Mouse (Mus musculus) adrenal gland, adult 2 months (tissue): ENCODE results near the gene 1700020A23Rik. TPM values are rescaled to one million over a fixed set of nuclear protein-coding genes. Genes with fewer than 3 reads are reported as not detected.

Source experiments
- DNase-seq: peaks from one replicate; pipeline ENCODE4 v3.0.0; 2021
- polyA plus RNA-seq: library from polyadenylated mRNA; depleted of rRNA; stranded (reverse); fragments of >200 nt; gene quantifications from 2 replicates; pipeline ENCODE4 v1.2.3, GENCODE M21; 2012
- total RNA-seq, 2 experiments: library from RNA; stranded (reverse); gene quantifications; 2 replicates each; pipeline ENCODE4 v1.2.3; 2021

1700020A23Rik gene
- total and polyA plus RNA-seq, 3 experiments: 1.0 TPM; not detected in 2

DNA sequence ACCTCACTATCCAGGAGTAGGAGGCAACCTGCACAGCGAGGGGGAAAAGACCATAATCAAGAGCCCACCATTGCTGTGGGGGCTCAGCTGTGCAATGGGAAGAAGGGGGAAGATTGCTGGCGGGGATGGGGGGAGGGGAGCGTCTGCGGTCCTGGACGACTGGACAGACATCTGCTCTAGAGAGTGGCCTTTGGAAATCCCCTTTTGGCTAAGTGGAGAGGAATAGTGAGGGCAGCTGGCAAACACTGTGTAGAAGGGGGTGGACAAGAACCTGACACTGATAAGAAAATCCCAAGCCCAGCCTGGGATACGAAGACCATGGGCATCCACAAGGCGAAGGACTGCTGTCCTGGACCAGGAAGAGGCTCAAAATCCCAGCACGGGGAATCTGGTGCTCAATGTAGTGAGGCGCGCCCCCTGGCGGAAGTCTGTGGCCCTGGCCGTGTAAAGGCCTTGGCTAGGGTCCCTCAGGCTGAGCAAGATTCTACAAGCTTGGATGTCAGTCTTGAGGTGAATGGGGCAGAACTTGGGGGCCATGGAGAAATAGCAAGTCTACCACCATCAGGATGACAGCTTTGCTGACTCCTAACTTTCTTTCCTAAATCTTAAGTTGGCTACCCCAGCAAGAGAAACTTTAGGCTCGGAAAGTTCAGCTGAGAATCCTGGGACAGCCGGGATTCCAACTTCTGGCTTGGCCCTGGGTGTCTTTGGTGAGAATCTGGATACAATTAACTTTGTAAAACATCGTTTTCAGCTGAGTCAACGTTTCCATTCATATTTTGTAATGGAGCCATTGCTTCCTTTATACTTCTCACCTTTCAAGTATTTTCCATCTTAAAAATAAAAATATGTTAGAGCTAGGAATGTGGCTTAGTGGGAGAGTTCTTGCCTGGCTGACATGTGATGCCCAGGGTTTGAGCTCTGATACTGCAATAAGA, 6.8 kb downstream of the 1700020A23Rik start:
- DNase-seq: peak; percentile 87

DNA sequence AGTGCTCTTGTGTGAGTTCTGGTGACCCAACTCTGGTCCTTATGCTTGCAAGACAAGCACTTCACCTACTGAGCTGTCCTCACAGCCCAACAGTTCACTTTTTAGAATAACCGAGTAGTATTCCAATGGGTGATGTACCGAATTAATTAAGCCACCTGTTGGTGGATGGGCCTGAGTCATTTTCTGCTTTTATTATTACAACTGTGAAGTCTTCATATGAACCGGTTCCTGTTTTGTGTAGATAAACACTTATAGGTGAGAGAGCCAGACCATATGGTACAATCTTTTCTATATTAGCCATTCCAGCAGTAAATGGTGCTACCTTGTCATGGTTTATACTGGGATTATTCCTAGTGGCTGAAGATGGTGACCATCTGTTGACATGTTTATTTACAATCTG, 7.7 kb downstream of the 1700020A23Rik start:
- DNase-seq: no peak

DNA sequence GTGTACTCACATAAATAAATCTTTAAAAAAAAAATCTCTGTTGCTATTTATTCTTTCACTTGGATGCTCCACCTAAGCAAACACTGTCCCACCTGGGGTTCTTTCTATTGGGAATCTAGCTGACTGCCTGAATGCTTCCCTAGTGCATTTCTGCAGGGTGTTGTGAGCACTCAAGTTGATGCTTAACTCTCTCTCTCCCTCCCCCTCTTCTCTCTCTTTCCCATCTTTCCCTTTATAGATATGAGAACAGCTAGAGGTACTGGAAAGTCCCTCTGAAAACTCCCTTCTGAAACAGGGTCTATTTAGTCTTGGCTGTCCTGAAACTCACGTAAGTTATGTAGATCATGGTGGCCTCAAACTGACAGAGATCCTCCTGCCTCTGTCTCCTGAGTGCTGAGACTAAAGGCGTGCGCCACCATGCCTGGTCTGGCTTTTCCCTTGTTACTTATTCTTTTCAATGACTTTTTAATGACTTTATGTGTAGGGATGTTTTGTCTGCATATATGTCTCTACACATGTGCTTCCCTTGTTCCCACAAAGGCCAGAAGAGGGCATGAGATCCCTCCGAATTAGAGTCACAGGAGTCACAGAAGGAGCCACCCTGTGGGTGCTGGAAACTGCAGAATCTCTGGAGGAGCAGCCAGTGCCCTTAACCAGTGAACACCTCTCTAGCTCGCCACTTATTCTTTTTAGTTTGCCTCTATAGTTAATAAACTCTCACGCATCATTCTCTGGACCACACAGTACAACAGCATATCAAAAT, 9.2 kb downstream of the 1700020A23Rik start:
- DNase-seq: no peak

DNA sequence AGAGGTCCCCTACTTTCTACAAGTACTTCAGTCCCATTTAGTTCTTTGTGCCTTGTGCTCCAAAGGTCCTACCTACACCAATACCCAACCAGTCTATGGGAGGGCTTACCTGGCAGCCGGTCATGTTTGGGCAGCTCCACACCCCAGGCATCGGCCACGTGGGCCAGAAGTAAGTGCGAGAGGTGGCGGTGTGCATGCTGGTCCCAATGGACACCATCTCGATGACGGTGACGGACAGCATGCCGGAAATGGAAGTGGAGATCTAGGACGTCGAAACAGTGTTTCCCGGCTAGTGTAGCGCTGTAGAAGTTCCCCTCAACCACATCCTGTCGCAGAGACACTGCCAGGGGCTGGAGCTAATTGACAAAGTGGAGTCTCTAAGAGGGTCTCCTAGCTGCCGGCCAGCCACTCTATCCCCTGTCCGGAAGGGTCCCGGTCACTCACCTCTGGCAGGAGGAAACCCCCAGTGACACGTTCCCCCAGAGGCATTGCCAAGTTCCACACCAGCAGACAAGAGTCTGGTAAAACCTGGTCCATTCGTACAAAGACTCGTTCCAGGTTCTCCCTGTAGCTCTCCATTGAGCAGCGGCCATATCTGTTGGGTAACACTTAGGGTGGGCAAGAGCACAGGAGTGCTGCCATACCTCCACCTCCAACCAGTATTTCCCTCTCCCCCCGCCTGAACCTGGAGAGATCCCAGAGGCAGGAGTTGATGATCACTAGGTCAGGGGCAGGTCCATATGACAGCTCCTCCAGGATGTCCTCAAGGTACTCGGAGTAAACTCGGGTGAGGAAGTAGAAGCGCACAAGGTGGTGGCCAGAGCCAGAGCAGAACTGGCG, 16.9 kb downstream of the 1700020A23Rik start:
- DNase-seq: no peak

DNA sequence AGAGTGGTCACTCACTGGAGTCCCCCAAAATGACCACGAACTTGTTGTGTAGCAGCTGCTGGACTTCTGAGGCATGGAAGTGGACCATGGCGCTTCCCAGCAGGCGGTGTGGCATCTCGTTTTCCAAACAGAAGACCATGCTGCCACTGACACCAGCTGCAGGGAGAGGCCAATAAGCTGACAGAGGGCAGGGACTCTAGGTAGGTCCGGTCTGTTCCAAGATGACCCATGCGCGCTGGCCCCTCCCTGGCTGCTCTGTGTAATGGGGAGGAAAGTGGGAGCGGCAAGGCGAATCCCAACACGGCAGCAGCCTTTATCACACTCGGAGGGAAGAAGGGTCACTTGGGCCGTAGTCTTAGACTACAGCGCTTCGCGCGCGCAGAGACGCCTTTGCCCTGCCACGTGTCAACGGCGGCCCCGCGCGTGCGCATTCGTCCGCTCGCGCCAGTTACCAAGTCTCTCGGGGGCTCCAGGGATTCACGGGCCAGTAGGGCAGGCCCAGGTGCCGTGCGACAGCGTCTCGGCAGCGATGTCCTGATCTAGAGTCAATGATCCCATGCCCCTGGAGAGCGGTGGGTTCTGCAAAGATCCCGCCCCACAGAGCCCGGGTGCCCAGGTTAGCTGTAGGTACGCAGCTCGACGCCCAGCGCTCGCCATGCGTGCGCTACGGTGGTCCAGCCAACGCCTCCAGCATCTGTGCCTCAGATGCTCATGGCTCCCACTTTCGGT, 18.5 kb downstream of the 1700020A23Rik start:
- DNase-seq: peak; percentile 88

DNA sequence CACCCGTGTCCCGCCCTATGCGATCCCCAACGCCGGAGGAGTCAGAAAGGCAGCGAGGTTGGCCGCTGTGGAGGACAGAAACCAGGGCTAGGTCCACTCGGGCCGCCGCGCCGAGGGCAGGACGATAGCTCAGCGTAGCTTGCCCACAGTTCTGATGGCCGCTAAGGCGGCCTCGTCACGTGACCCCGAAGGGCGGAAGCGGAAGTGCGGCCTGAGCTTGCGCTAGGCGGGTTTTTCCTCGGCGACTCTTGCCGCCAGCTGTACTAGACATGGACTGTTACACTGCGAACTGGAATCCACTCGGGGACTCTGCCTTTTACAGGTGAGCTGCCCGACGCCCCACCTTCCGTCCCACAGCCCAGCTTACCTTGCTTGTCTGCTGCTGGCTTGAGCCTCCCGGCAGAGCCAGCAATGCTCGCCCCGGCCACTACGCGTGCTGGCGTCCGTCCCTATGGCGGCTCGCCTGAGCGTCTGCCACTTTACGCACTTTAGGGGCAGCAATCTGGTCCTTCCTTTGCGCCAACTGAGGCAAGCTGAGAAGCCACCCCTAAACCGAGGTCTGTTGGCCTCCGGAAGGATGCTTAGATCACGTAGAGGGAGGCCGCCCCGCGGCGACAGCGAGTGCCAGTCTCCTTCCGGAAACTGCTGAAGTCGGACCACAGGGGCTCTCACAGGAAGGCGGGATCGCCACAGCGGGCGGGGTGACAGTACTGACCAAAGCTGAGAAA, 19.2 kb downstream of the 1700020A23Rik start, which contains the start of the genes Vps16 and Pced1a:
TSS of gene Vps16 (plus strand) at position 214 of the 728 bp plus-strand sequence.
TSS of gene Pced1a (minus strand) at position 576 of the 728 bp plus-strand sequence.
- peak; percentile 96 for DNase-seq

DNA sequence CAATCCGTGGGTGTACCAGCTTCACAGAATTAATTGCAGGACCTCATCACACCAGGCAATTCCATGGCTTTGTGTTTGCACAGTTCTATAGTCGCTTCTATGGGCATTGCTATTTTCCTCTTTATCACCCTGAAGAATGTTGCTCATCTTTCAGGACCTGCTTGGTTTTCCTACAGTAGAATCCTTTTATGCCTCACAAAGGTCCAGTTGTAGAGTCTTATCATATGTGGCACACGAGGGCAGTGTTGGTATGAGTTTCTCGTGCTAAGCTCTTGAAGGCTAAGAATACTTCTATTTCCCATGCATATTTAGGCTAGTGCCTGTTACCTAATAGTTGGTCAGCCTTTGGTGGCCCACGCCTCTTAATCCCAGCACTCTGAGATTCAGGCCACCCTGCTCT, 20.1 kb downstream of the 1700020A23Rik start:
- no peak for DNase-seq

DNA sequence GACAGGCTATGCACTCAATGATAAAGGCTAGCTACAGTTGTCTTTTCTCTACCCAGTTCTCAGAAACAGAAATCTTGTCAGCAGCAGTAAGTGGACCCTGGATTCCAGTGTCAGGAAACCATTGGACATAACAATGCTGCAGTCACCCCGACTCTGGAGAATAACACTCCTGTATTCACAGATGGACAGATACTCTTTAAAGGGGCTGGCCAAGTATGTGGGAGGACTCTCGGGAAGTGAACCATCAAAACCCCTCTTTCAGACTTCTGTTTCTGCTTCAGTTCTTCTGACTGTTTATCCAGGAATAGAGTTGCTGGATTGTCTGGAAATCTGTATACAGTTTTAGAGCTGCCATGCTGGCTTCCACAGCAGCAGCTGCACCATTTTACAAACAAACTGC, 24.8 kb downstream of the 1700020A23Rik start:
- DNase-seq: no peak

DNA sequence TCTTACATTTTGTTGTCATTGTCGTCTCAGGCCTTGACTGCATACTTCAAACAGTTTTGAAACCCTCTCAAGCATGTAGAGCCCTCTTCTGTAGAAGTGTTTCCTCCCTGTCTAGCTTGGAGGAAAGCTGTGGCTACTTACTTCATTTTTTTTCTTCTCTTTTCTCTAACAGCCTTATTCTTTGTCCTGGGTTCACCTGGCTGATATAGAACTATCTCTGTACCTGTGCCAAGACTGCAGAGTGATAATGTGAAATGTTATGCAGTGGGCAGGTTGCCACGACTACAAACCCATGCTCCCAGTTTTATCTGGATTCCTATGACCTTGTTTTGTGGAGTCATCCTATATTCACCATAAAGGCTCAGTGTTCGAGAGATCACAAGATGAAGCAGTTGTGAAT, 25.4 kb downstream of the 1700020A23Rik start:
- no peak for DNase-seq

DNA sequence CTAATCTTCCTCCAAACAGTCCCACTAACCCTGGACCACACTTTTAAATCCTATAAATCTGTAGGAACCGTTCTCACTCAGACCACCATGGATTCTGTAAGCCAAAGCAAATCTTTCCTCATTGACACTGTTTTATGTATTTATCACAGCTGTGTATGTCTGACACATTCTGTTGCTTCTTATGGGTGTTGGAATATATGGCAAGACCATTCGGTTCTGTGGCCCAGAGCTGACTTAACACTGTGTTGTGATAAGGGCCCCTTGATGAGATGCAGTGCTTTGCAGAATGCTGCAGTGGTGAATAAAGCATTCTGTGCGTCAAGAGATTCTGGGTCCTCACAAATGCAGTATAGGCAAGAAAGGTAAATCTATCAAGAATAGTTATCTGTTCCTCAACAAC, 27.1 kb downstream of the 1700020A23Rik start:
- DNase-seq: no peak

DNA sequence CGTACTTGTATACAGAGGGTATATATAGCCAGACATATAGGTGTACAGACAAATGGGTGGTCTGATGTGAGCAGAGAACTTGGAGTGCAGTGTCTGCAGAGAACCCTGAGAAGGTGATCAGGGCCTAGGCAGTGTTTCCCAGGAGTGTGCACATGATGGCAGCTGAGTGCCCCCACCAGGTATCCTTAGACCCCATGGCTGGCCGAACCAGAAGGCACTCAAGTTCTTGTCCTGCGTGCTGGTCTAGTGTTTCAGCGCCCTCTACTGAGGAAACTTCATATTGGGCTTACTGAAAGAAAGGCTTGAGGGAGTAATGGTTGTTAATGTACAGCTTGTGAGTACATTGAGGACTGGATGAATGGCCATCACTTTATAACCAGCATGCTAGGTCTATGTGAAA, 28.1 kb downstream of the 1700020A23Rik start:
- no peak for DNase-seq

DNA sequence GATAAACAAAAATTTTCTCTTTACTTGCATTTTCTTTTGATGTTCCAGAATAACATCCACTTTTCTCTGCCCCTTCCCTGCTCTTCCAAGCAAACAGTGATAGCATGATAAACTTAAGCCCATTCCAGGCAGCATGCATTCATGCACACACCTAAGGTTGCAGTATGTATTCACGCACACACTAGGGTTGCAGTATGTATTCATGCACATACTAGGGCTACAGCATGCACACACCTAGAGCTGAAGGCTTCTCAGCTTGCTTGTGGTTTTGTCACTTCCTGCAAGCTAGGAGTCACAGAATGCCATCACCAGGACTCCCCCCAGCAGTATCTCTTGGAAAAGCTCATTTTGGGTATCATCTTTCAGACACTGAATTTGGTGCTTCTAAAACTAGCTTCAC, 31.7 kb downstream of the 1700020A23Rik start:
- no peak for DNase-seq

DNA sequence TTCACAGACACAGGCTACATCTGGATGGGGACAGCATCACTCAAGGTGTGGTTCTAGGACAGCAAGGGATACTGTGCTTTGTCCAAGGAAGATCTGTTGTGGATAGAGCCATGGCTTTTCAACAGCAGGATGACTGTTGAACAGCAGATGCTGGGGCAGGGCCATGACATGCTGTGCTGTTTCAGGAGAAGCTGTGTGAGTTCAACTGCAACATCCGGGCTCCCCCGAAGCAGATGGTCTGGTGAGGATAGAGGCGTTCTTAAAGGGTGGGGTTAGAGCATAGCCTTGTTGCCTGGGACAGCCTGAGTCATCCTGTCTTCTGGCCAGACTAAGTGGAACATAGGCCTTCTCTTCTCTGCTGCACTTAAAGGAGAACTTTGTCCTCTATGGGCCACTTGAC, 33.8 kb downstream of the 1700020A23Rik start:
- DNase-seq: no peak

DNA sequence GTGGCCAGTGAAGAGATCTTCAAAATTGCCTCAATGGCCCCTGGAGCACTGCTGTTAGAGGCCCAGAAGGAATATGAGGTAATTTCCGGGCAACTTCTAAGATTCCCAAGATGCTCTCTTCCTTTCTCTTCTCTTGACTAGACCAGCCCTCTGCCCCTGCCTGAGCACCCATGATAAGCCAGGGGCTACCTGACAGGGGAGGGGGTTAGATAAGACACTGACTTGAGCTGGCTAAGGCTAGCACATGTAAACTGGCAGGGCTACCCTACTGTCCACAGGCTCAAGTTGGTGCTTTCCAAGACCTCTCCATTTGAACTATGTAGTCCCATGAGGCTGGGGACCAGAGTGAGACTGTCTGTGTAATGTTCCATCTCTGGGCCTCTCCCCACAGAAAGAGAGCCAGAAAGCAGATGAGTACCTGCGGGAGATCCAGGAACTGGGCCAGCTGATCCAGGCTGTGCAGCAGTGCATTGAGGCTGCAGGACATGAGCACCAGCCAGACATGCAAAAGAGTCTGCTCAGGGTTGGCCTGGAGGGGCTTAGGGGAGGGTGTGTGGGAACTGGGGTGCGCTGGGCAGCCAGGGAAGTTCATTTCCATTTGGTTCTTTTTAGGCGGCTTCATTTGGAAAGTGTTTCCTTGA, 34.9 kb downstream of the 1700020A23Rik start:
- no peak for DNase-seq

DNA sequence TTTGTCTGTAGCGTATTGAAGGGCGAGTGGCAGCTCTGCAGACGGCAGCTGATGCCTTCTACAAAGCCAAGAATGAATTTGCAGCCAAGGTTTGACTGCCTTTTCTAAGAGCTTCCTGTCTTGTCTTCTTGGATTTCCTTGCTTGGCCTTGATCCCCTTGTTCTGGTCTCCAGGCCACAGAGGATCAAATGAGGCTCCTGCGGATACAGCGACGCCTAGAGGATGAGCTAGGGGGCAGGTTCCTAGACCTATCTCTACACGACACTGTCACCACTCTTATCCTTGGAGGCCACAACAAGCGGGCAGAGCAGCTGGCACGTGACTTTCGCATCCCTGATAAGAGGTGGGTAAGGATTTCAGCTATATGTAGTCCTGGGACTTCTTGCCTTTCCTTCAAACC, 37.1 kb downstream of the 1700020A23Rik start:
- no peak for DNase-seq

DNA sequence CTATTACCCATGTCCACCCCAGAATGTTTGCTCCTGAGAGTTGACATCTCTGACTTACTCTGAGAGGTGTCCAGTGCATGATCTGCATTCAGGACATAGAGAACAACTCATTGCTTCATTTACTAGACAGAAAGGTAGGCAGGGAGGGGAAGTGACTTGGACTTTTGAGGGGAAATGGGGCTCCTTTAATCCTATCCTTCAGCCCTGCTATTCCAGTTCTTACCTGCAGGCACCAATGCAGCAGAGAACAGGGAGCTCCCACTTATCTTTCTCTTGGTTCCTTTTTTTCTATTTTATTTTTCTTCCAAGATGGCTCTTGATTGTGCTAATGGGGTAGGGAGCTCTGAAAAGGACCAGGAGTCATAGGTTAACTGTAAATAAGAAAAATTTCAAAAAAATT, 43.4 kb downstream of the 1700020A23Rik start:
- DNase-seq: no peak

DNA sequence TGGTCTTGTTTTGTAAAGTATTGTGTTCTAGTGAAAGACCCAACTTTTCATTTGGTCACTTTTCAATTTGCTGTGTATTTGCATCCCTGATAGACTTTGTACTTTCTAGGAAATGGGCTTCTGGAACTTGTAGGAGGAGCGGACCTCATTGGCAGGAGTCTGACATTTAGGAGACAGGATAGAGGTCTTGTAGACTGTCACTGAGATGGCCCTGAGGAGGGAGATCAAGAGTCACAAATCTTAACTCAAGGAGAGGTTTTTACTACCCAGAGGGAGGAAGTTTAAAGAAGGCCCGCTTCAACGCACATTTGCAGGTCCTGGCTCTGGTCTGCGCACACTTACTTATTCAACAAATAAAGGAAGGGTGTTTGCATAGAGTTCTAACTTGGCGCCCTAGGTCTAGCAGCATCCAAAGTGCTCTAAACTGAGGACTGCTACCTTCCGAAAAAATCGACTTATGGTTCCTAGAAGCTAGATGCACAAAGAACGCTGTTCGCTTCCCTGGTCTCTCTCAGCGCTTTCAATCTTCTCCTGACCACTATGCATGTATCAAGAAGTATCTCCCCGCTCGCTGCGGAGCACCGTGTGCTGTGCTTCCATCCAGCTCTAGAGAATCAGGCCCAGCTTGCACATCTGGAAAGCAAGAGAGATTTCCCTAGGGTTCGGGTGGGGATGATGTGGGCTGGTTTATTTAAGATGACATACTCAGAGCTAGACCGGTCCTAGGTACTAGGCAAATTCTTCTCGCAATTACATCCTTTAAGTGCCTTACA, 44.1 kb downstream of the 1700020A23Rik start:
- DNase-seq: no peak

DNA sequence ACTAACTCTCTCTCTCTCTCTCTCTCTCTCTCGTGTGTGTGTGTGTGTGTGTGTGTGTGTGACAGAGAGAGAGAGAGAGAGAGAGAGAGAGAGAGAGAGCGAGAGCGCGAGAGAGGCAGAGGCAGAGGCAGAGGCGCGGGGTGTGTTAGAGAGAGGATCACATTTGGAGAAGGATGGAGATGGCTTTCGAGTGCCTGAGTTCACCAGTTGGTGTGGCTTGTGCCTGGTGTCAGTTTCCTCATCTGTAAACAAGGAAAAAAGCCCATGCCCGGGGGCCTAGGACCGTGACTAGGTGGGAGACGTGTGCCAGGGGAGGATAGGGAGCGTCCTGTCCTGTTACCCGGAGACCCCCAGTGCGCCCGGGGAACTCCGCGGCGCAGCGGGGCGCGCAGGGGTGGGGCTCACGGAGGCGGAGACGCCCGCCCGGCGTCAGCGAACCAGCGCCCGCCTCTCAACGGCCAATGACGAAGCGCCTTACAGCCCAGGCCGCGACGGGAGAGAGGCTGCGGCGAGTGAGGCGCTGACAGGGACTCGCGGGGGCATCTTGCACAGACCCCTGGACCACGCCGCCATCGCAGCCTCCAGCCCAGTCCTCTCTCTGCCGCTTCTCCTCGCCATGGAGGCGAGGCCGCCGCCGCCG, 44.9 kb downstream of the 1700020A23Rik start, which contains the start of gene Ptpra:
TSS of gene Ptpra (plus strand) at position 485 of the 640 bp plus-strand sequence.
- peak; percentile 96 for DNase-seq

DNA sequence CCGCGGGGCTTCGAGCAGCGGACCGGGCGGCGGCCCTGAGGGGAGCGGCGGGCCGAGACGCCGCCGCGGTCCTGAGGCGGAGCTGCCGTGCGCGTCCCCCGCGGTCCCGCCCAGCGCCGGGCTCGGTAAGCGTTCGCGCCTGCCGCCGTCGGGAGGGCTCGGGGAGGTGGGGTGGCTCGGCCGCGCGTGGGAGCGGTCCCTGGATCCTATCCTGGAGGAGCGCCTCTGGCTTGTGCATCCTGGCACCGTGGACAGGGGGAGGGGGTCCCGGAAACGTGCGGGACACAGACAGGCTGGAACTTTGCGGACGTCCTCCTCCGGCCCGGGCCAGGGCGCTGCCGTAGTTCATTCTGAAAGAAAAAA, 45.4 kb downstream of the 1700020A23Rik start:
- no peak for DNase-seq
